In the genomic region with DNA sequence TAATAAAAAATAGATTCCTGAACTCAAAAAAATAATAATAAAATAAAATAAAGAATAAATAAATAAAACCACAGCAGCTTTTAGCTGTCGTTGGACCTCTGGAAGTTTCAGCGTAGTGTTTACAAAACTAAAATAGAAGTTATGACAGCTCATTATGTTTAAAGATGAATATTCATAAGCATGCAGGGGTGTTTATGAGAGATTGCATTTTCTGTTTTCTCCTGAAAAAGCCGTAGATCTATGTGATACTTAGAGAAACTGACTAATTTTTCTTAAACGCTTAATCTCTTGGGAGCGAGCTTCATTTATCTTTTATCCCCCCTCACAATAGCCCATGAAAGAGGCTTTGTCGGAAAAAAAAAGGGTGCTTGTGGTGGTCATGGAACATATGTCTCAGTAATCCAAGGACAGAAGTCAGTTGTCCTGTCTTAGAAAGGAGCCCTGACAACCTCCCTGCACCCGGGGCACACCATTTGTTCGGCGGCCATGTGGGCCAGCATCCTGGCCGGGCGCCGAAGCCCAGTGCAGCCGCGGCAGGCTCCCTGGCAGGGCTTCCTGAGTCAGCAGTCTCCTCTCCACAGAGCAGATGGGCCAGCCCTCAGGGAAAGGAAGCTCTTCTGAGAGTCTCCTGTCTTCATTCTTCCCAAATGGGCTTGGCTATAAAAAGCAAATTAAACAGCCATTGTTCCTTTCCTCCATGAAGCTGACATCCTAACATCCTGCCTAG, we compare ENCODE assay signal across 9 mouse cellular contexts.
DNase-seq lines count a peak whose midpoint lies in the region; ATAC-seq lines count a peak whose summit lies in the region.
"Had no signal": no experiment of that assay in that cellular context is flagged by ENCODE, and none has a peak within 500 bp of the region (broad histone marks: within the 10 kb centered on the region; RNA-seq: fewer than 3 reads in every experiment).

No protein-coding gene starts in this region.

- no peaks in the 10 kb centered on the region for H3K9me3 ChIP-seq in intestine, embryonic 16.5 days (ENCODE audit: control insufficient read depth, low read length)
- H3K9me3 ChIP-seq in neural tube, embryonic 11.5 days (ENCODE audit: control insufficient read depth, low read length), result no peaks in the 10 kb centered on the region
- H3K9me3 ChIP-seq: liver, embryonic 13.5 days had no signal

- no peaks in the 10 kb centered on the region for H3K36me3 ChIP-seq in intestine, embryonic 16.5 days (ENCODE audit: control insufficient read depth, insufficient read depth, low read length)
- no peaks in the 10 kb centered on the region for H3K36me3 ChIP-seq in neural tube, embryonic 11.5 days (ENCODE audit: control insufficient read depth, insufficient read depth, low read length)
- H3K36me3 ChIP-seq: liver, embryonic 13.5 days had no signal

- no peaks in the 10 kb centered on the region for H3K27me3 ChIP-seq in intestine, embryonic 16.5 days (replicated peaks; ENCODE audit: control insufficient read depth, insufficient read depth, low read length)
- H3K27me3 ChIP-seq in neural tube, embryonic 11.5 days (ENCODE audit: control insufficient read depth, insufficient read depth, low read length), result no peaks in the 10 kb centered on the region
- H3K27me3 ChIP-seq: liver, embryonic 13.5 days had no signal

- H3K4me2 ChIP-seq in intestine, embryonic 16.5 days (ENCODE audit: low read depth, low read length), result peak overlapping the region; percentile 35
- peak overlapping the region; percentile 16; the same call in 1 of the 2 replicates for H3K4me2 ChIP-seq in neural tube, embryonic 11.5 days (ENCODE audit: low read depth)
- H3K4me2 ChIP-seq: liver, embryonic 13.5 days had no signal

- ATAC-seq in intestine, embryonic 16.5 days, result peak; percentile 59
- ATAC-seq in neural tube, embryonic 11.5 days (ENCODE audit: insufficient read depth, low FRiP score, low TSS enrichment), result peak; percentile 97
- ATAC-seq in erythroblast, adult 5-6 weeks (replicated peaks; ENCODE audit: low FRiP score, poor library complexity, severe bottlenecking), result no peak

- DNase-seq in adrenal gland, postnatal 25 days, result peak; percentile 55
- DNase-seq in cerebellum, postnatal 36 days, result peak; percentile 94 to 95
- DNase-seq in gastrocnemius, postnatal 25 days, result peak; percentile 11
- peak; percentile 70 to 72 for DNase-seq in left cerebral cortex, postnatal 36 days (ENCODE audit: low spot score in 2 of 2)
- peak; percentile 87 for DNase-seq in neural tube, embryonic 11.5 days (ENCODE audit: low spot score)
- DNase-seq in natural killer cell, adult 2 months (ENCODE audit: low spot score in 2 of 2), result no peak
- DNase-seq: liver, embryonic 13.5 days had no signal

- H3K4me1 ChIP-seq in intestine, embryonic 16.5 days (ENCODE audit: control insufficient read depth, insufficient read depth, low read length), result peaks cover 17% of the 10 kb centered on the region; the same call in 1 of the 2 replicates
- H3K4me1 ChIP-seq in neural tube, embryonic 11.5 days (ENCODE audit: control insufficient read depth, insufficient read depth, low read length), result peaks cover 10% of the 10 kb centered on the region
- H3K4me1 ChIP-seq: liver, embryonic 13.5 days had no signal

- H3K4me3 ChIP-seq in intestine, embryonic 16.5 days (ENCODE audit: low read length), result no peak overlapping the region
- no peak overlapping the region for H3K4me3 ChIP-seq in neural tube, embryonic 11.5 days (ENCODE audit: low read depth, low read length)
- H3K4me3 ChIP-seq: liver, embryonic 13.5 days had no signal

- H3K27ac ChIP-seq in intestine, embryonic 16.5 days (ENCODE audit: low read length), result peak overlapping the region; percentile 66
- H3K27ac ChIP-seq in neural tube, embryonic 11.5 days (ENCODE audit: low read depth, low read length), result peak overlapping the region; percentile 83
- H3K27ac ChIP-seq: liver, embryonic 13.5 days had no signal

- intact Hi-C loops in left cerebral cortex, postnatal 36 days (cut with DNase I), result loop anchor here (5.0 to 10.0 kb wide), 3 partner anchors 67 to 285 kb away; no protein-coding TSS in a partner anchor

- H3K9ac ChIP-seq in intestine, embryonic 16.5 days (ENCODE audit: low read depth, low read length), result peak overlapping the region; percentile 26; the same call in 1 of the 2 replicates
- peak overlapping the region; percentile 26; the same call in 1 of the 2 replicates for H3K9ac ChIP-seq in neural tube, embryonic 11.5 days (ENCODE audit: low read length)
- H3K9ac ChIP-seq: liver, embryonic 13.5 days had no signal

- WGBS in intestine, embryonic 16.5 days, result 32% methylated on average over 14 of the region's 14 CpGs
- WGBS in neural tube, embryonic 11.5 days, result 17% methylated on average over 14 of the region's 14 CpGs

Comparison
In these comparisons a context has a peak if more than half of its experiments do, and no peak if none do; other contexts are left out.
1. DNase-seq: peak in adrenal gland, postnatal 25 days (single experiment), cerebellum, postnatal 36 days (2 of 2), gastrocnemius, postnatal 25 days (single experiment), left cerebral cortex, postnatal 36 days (2 of 2) and neural tube, embryonic 11.5 days (single experiment); none in natural killer cell, adult 2 months (0 of 2).